Mouse (Mus musculus): ENCODE measurements at regions not wholly inside any gene's neighbourhood (a gene's known extent, or its start where the extent isn't known, plus 50 kb on each side); places are given as distances from the start of the nearest gene placed in this dataset.

DNA sequence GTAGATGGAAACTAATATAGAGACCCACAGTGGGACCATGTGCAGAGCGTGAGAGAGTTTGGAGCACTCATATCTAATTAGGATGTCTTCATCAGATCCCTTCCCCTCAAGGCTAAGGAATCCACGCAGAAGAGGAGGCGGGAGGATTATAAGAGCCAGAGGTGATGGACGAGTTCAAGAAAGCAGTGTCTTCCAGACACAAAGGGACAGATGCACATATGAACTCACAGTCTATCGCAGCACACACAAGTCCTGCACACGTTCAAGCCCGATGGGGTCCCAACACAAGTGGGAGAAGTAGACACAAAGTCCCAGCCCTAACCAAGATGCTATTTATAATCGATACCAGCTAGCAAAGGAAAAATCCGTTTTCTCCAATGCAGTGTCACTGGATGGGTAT lies 114.6 kb downstream of the Erv3 start:
- no peak for DNase-seq (ENCODE audit: low spot score)
- intact Hi-C loops (cut with DNase I) = no loop called here

GRCm38 (mm10) chr2:131740456-131740855 lies 119.1 kb downstream of the Erv3 start:
- intact Hi-C loops (cut with DNase I) = no loop called here
- DNase-seq (ENCODE audit: low spot score) = no peak

GRCm38 (mm10) chr2:131739022-131739421 lies 120.5 kb downstream of the Erv3 start:
- no peak for DNase-seq (ENCODE audit: low spot score)
- intact Hi-C loops (cut with DNase I) = no loop called here

DNA sequence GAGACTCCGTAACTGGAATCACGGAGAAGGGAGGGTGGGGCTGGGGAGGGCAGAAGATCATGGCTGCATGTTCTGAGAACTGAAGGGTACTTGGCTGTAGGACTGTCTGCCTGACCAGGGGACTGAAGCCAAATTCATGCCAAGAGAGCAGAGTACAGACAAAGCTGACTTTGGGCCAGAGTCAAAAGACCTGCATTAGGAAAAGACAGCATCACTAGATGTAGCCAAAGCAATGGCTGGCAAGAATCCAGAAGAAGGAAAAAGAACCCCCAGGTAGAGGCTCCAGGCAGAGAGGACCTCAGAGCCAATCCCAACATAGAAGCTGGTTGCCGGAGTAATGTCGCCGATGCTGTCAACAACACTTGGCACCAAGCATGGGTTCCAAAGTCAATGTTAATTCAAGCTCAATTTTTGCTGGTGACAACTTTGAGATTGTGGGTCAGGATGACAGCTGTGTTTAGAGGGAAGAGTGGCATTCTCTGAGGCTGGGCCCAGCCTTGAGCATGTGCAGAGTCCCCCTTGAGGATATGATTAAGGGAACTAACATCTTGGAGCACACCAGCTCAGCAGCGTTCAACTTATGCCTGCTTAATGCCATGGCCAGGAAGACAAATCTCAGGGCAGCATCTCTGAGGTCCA lies 124.7 kb downstream of the Erv3 start:
- DNase-seq (ENCODE audit: low spot score) = no peak
- intact Hi-C loops (cut with DNase I) = no loop called here

DNA sequence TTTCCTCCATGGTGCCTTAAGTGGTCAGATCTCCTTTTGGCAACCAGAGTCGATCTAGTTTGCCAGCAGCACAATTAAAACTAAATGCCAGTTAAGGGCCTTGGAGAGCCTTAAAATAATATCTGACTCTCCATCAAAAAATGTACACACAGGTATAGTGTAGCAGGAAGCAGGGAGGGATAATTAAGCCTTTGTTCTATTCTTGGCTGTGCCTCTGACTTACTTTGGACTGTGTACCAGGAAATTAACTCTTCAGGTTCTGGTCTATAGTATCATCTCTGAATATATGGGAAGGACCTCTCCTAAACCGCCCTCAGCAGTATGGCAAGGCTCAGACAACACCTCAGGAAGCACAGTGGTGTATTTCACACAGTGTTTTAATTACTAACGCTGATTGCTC lies 133.0 kb downstream of the Erv3 start:
- intact Hi-C loops (cut with DNase I) = no loop called here
- no peak for DNase-seq (ENCODE audit: low spot score)

GRCm38 (mm10) chr2:131721631-131722545 lies 137.7 kb downstream of the Erv3 start:
- intact Hi-C loops (cut with DNase I) = no loop called here
- no peak for DNase-seq (ENCODE audit: low spot score)

DNA sequence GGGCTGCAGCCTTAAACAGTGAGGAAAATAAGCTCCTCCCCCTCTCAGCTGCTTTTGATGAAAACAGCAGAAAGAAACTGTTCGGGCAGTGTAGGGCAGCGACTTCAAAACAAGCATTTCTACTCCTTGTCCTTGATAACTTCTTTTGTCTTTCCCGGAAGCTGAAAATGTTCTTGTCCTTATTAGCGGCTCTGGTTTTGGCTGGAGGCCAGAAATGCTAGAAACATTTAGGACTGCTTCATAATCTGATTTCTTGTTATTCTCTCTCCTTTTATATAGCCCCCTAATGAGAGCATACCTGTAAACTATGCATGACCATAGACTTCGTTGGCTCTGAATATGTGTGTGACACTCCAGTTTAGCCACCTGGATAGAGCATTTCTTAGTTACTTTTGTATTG lies 142.0 kb downstream of the Erv3 start:
- no peak for DNase-seq (ENCODE audit: low spot score)
- intact Hi-C loops (cut with DNase I) = no loop called here

DNA sequence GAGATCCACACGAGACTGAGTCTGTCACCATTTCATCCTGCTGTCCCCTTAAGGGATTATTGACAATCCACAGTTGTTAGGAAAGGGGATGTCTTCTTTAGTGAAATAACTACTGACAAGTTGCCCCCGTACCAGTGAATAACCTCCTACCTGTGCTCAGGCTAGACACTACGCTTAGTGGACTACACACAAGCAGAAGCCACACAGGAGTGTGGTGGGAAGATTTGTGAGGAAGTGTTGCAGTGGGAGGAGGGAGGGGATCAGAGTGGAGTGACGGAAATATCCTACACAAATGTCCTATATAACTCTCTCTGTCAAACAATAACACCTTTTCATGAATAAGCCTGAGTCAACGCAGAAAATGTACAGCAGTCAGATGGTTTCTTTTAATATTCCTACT lies 142.7 kb downstream of the Erv3 start:
- intact Hi-C loops (cut with DNase I) = no loop called here
- DNase-seq (ENCODE audit: low spot score) = no peak

DNA sequence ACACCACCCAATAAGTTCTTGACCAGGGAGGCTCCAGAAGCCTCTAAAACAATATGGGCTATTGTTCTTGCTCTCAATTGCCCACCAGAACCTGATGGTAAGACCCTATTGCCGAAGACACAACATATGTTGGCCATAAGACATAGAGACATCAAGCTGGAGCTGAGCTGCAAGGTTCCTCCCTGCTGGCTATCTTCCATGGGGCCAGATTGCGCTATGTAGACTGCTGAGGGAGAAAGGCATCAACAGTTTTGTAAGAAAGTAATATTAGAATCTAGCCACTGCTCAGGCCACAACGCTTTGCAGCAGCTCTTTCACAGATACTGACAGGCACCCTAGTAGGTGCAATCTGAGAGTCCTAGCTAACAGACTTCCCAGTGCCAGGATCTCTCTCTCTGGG lies 144.2 kb downstream of the Erv3 start:
- DNase-seq (ENCODE audit: low spot score) = no peak
- intact Hi-C loops (cut with DNase I) = no loop called here

DNA sequence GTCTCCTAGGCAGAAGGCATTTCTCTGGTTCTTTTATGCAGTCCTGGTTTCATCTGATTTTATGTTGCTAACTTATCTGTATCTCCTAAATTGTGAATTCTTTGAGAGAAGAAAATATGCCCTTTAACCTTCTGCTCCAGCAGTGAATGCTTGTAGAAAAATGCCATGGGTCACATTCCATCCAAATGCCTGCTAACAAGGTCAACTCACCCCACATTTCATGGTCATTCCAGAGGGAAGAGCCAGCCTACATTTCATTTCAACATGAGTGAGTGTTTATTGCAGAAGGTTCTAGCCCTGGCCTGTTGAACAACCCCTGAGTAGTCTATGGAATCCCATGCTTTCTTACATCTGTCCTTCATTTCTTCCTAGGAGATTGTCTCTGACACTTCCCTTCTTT lies 147.7 kb downstream of the Erv3 start:
- intact Hi-C loops (cut with DNase I) = no loop called here
- no peak for DNase-seq (ENCODE audit: low spot score)

- DNase-seq (ENCODE audit: low spot score) = no peak
- intact Hi-C loops (cut with DNase I) = no loop called here
These were observed 144.5 kb upstream of the Adra1d start for GRCm38 (mm10) chr2:131706565-131706964.

GRCm38 (mm10) chr2:131704406-131704805 lies 142.3 kb upstream of the Adra1d start:
- intact Hi-C loops (cut with DNase I) = no loop called here
- DNase-seq (ENCODE audit: low spot score) = no peak

- intact Hi-C loops (cut with DNase I) = no loop called here
- DNase-seq (ENCODE audit: low spot score) = no peak
These were observed 140.1 kb upstream of the Adra1d start for GRCm38 (mm10) chr2:131702146-131702545.

DNA sequence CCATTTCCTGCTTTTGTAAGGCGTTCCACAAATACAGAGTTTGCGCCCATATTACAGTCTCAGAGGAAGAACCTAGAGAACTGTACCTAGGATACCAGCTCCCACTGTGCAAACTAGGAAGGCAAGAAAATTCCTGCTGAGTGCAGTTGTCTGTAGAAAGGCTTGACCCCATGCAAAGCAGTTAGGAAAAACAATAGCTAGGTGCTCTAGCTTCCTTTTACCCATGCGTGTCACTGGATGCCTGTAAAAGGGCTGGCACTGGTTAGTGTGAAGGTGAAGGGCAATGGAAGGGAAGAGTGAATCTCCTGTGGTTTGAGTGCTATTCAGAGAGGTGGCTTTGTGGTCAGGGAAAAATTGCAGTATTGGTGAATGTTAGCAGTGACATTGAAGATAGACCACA lies 137.7 kb upstream of the Adra1d start:
- intact Hi-C loops (cut with DNase I) = no loop called here
- no peak for DNase-seq (ENCODE audit: low spot score)

DNA sequence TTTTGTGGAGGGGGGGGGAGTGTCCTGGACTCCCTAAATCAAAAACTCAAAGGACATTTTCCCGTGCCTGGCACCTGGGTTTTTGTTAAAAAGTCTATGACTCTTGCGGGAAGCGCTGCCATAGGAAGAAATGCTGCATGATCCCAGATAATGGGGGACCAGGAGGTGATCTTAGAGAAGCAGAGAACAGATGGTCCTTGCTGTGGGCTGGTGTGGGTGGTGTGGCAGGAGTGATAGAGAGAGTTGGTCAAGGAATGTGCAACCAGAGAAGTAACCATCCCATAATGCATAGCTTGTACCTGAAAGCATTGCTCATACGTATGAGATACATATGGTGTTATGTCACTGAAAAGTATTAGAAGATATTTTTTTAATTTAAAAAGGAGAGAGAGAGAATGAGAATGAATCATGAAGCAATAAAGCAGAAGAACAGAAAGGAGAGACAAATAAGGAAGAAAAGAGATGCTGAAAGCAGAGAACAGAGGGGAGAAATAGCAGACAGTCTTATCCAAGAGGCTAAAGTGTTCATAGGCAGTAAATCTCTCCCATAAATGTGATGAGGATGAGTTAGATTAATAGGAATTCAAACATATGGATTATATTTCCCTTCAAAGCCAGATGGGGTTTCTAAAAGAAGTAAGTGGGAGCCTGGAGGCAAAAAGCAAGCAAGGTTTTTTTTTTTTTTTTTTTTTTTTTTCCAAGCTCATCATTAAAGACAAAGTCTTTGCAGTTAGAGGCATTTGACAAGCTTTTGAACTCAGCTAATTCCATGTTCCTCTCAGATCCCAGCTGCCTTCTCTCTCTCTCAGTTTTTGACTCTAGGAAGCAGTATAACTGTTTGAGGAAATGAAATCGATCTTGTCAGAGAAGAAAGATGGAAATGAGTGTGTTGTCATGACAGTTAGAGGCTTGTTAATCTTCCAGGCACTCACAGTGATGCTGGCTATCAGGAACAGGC lies 136.2 kb upstream of the Adra1d start:
- intact Hi-C loops (cut with DNase I) = no loop called here
- no peak for DNase-seq (ENCODE audit: low spot score)

- no peak for DNase-seq (ENCODE audit: low spot score)
- intact Hi-C loops (cut with DNase I) = no loop called here
These were observed 134.2 kb upstream of the Adra1d start for GRCm38 (mm10) chr2:131696307-131696706.

DNA sequence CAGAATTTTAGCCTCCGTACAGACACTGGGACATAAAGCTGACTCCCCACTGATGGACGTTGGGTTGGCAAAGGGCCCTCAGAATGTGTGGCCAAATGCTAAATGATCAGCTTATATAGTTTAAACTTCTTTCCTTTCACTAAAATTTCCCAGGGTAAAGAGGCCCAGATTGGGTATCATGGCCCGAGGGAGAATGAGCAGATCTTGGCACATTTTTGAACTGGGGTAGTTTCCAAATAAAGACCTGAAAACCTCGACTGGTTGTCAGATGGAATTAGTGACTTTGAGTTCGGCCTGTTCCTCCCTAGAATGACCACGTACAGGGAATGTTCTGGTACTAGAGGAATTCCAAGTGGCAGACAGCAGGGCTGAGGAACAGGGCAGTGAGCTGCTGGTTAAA lies 127.9 kb upstream of the Adra1d start:
- DNase-seq (ENCODE audit: low spot score) = no peak
- intact Hi-C loops (cut with DNase I) = no loop called here

- intact Hi-C loops (cut with DNase I) = no loop called here
- DNase-seq (ENCODE audit: low spot score) = no peak
These were observed 126.2 kb upstream of the Adra1d start for GRCm38 (mm10) chr2:131688282-131688681.

DNA sequence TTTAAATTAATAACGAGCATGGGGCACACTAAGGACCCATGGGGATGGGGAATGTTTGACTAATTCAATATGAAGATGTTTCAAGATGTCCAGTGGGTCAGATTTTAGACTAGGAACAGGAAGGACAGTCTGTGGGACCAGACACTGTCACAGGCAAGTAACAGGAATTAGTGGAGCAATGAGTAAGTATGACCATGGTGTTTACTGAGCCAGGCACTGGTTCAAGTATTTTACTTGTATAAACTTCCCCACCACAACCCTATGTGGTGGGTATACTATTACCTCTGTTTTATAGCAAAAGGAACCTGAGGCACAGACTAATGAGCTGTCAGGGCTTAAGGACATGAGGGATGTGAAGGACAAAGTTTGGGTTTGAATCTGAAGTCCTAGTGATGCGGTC lies 125.4 kb upstream of the Adra1d start:
- DNase-seq (ENCODE audit: low spot score) = no peak
- intact Hi-C loops (cut with DNase I) = no loop called here

DNA sequence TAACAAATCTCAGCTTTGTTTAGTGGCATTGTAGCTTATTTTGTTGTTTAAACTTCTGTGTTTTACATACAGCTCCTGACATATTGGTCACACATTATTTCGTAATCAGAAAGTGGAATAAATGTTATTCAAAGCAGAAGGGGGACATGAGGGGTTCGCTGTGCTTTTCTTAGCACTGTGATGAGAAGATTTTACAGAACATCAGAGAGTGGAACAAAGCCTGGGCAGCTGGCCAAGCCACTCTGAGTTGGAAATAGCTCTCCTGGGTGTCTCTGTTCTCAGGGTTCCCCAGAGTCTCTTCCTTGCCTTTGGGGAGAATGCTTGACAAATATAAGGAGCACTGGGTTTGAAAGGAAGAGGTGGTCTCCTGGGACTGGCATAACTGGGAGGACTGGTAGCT lies 124.7 kb upstream of the Adra1d start:
- intact Hi-C loops (cut with DNase I) = no loop called here

GRCm38 (mm10) chr2:131685326-131685725 lies 123.2 kb upstream of the Adra1d start:
- no peak for DNase-seq (ENCODE audit: low spot score)
- intact Hi-C loops (cut with DNase I) = no loop called here

More for the DNA sequence above, 124.7 kb upstream of the Adra1d start:
- no peak for DNase-seq (ENCODE audit: low spot score)
